In genomic region chr10:81300352-81300907, GRCm38 (mm10) we compare ENCODE assay signal across 12 mouse cellular contexts. TPM values are rescaled to one million over a fixed set of nuclear protein-coding genes. Genes with fewer than 3 reads are reported as not detected.
DNase-seq lines count a peak whose midpoint lies in the region; ATAC-seq and TF ChIP-seq lines count a peak whose summit lies in the region.
"Had no signal": no experiment of that assay in that cellular context is flagged by ENCODE, and none has a peak within 500 bp of the region (broad histone marks: within the 10 kb centered on the region; RNA-seq: fewer than 3 reads in every experiment).

No protein-coding gene starts in this region.

- DNase-seq in hindbrain, embryonic 10.5 days (ENCODE audit: low spot score), result no peak
- no peak for DNase-seq in liver, embryonic 13.5 days
- no peak for DNase-seq in thymus, postnatal 25 days
- no peak for DNase-seq in left cerebral cortex, postnatal 36 days (ENCODE audit: low spot score in 2 of 2)
- no peak for DNase-seq in left cerebral cortex, adult 18-20 months (ENCODE audit: low spot score in 2 of 2)
- DNase-seq: embryo, embryonic 11 days; heart, postnatal 36 days; right cerebral cortex, postnatal 4 days had no signal

- WGBS in hindbrain, embryonic 13.5 days, result 80% methylated on average over 9 of the region's 9 CpGs
- WGBS in hindbrain, embryonic 10.5 days, result 85% methylated on average over 9 of the region's 9 CpGs
- WGBS in bone marrow, adult 2 months, result 87% methylated on average over 9 of the region's 9 CpGs
- 66% methylated on average over 9 of the region's 9 CpGs for WGBS in intestine, postnatal 0 days
- 74% methylated on average over 9 of the region's 9 CpGs for WGBS in liver, embryonic 13.5 days (ENCODE audit: insufficient replicate concordance)

- H3K27ac ChIP-seq in hindbrain, embryonic 13.5 days, result peak overlapping the region; percentile 8; the same call in 1 of the 2 replicates
- H3K27ac ChIP-seq in hindbrain, embryonic 10.5 days, result no peak overlapping the region
- peak overlapping the region; percentile 93; the same call in 1 of the 2 replicates for H3K27ac ChIP-seq in bone marrow, adult 2 months (ENCODE audit: control insufficient read depth, insufficient read depth, low read depth, low read length, poor library complexity)
- peak overlapping the region; percentile 70 for H3K27ac ChIP-seq in intestine, postnatal 0 days (ENCODE audit: low read depth, low read length)
- peak overlapping the region; percentile 87 for H3K27ac ChIP-seq in liver, embryonic 13.5 days
- H3K27ac ChIP-seq: neural tube, embryonic 15.5 days had no signal

- H3K4me3 ChIP-seq in hindbrain, embryonic 13.5 days, result no peak overlapping the region
- no peak overlapping the region for H3K4me3 ChIP-seq in hindbrain, embryonic 10.5 days
- H3K4me3 ChIP-seq in bone marrow, adult 2 months (replicated peaks; ENCODE audit: control insufficient read depth, low read depth, low read length), result no peak overlapping the region
- no peak overlapping the region for H3K4me3 ChIP-seq in intestine, postnatal 0 days (ENCODE audit: low read depth, low read length)
- no peak overlapping the region for H3K4me3 ChIP-seq in liver, embryonic 13.5 days (replicated peaks)
- H3K4me3 ChIP-seq: neural tube, embryonic 15.5 days had no signal

- no peak overlapping the region for H3K4me2 ChIP-seq in hindbrain, embryonic 13.5 days
- peak overlapping the region; percentile 18 for H3K4me2 ChIP-seq in intestine, postnatal 0 days (replicated peaks; ENCODE audit: low read depth)
- H3K4me2 ChIP-seq in liver, embryonic 13.5 days, result peak overlapping the region; percentile 23
- H3K4me2 ChIP-seq: neural tube, embryonic 15.5 days had no signal

- no peak for TF ChIP-seq CTCF in bone marrow, adult 2 months (IDR thresholded peaks at IDR 0.05; ENCODE audit: control insufficient read depth, insufficient read depth, low read length)
- TF ChIP-seq CTCF in intestine, postnatal 0 days (IDR thresholded peaks at IDR 0.05; ENCODE audit: low read depth), result no peak

- H3K9me3 ChIP-seq in hindbrain, embryonic 13.5 days, result no peaks in the 10 kb centered on the region
- H3K9me3 ChIP-seq in hindbrain, embryonic 10.5 days, result no peaks in the 10 kb centered on the region
- H3K9me3 ChIP-seq in intestine, postnatal 0 days (ENCODE audit: control insufficient read depth), result no peaks in the 10 kb centered on the region
- H3K9me3 ChIP-seq in liver, embryonic 13.5 days (replicated peaks), result no peaks in the 10 kb centered on the region
- H3K9me3 ChIP-seq: neural tube, embryonic 15.5 days had no signal

- H3K9ac ChIP-seq in hindbrain, embryonic 13.5 days, result peak overlapping the region; percentile 43; the same call in 1 of the 2 replicates
- H3K9ac ChIP-seq in intestine, postnatal 0 days (ENCODE audit: low read depth, low read length), result 0 out of 2 replicates have a peak overlapping the region, but pooled peaks have one; percentile 1
- peak overlapping the region; percentile 30; the same call in 1 of the 2 replicates for H3K9ac ChIP-seq in liver, embryonic 13.5 days
- H3K9ac ChIP-seq: neural tube, embryonic 15.5 days had no signal

- intact Hi-C loops in left cerebral cortex, postnatal 36 days (cut with DNase I), result no loop called here

- no peaks in the 10 kb centered on the region for H3K27me3 ChIP-seq in hindbrain, embryonic 13.5 days
- no peaks in the 10 kb centered on the region for H3K27me3 ChIP-seq in hindbrain, embryonic 10.5 days (ENCODE audit: insufficient read depth, poor library complexity, severe bottlenecking)
- no peaks in the 10 kb centered on the region for H3K27me3 ChIP-seq in intestine, postnatal 0 days (replicated peaks; ENCODE audit: control insufficient read depth, insufficient read depth, low read length)
- H3K27me3 ChIP-seq in liver, embryonic 13.5 days, result no peaks in the 10 kb centered on the region
- H3K27me3 ChIP-seq: neural tube, embryonic 15.5 days had no signal

- no peak for ATAC-seq in hindbrain, embryonic 13.5 days (ENCODE audit: low FRiP score)
- peak; percentile 50 for ATAC-seq in intestine, postnatal 0 days
- peak; percentile 30 for ATAC-seq in liver, embryonic 13.5 days (ENCODE audit: low read depth)

- H3K4me1 ChIP-seq in hindbrain, embryonic 13.5 days (replicated peaks), result peaks cover 66% of the 10 kb centered on the region
- peaks cover 78% of the 10 kb centered on the region for H3K4me1 ChIP-seq in hindbrain, embryonic 10.5 days (replicated peaks)
- H3K4me1 ChIP-seq in bone marrow, adult 2 months (ENCODE audit: control insufficient read depth, insufficient read depth, low read length), result peaks cover 43% of the 10 kb centered on the region
- peaks cover 33% of the 10 kb centered on the region; the same call in 1 of the 2 replicates for H3K4me1 ChIP-seq in intestine, postnatal 0 days (replicated peaks; ENCODE audit: control insufficient read depth, insufficient read depth, low read length)
- peaks cover 99% of the 10 kb centered on the region for H3K4me1 ChIP-seq in liver, embryonic 13.5 days (replicated peaks)

- no peak for TF ChIP-seq POLR2A in bone marrow, adult 2 months (IDR thresholded peaks at IDR 0.05; ENCODE audit: borderline replicate concordance, control insufficient read depth, low read depth, low read length)

- H3K36me3 ChIP-seq in hindbrain, embryonic 13.5 days, result peaks cover 9% of the 10 kb centered on the region; the same call in 1 of the 2 replicates
- H3K36me3 ChIP-seq in hindbrain, embryonic 10.5 days, result peaks cover 36% of the 10 kb centered on the region
- H3K36me3 ChIP-seq in intestine, postnatal 0 days (ENCODE audit: control insufficient read depth, insufficient read depth), result 0 out of 2 replicates have a peak, but pooled peaks cover 4% of the 10 kb centered on the region
- H3K36me3 ChIP-seq in liver, embryonic 13.5 days, result peaks cover 5% of the 10 kb centered on the region; the same call in 1 of the 2 replicates
- H3K36me3 ChIP-seq: neural tube, embryonic 15.5 days had no signal

RNA-seq across cellular contexts. Expression of gene Pip5k1c, which starts 7.7 kb away (rescaled TPM):
- 97.2 and 102 TPM in 2 replicates for polyA plus RNA-seq in hindbrain, embryonic 13.5 days (2015; fragmentation: Nextera tagmentation; extraction: Ambion mirVana)
- polyA plus RNA-seq in hindbrain, embryonic 10.5 days (2016; fragmentation: Nextera tagmentation; extraction: Ambion mirVana), result 62.1 and 78.5 TPM in 2 replicates
- 31.2 and 62.2 TPM in 2 replicates for polyA plus RNA-seq in bone marrow, adult 2 months (2011; ENCODE audit: insufficient read depth, insufficient read length, low replicate concordance, missing spikeins)
- 27.2 and 27.6 TPM in 2 replicates for polyA plus RNA-seq in intestine, postnatal 0 days (2015; fragmentation: Nextera tagmentation; extraction: Ambion mirVana)
- 13.2 and 16.7 TPM in 2 replicates for polyA plus RNA-seq in liver, embryonic 13.5 days (2015; fragmentation: Nextera tagmentation; extraction: Ambion mirVana)
- total RNA-seq in left cerebral cortex, postnatal 36 days (2021), result 100 to 1,000 TPM; 419 to 450 TPM
- total RNA-seq in left cerebral cortex, adult 18-20 months (2021), result 100 to 1,000 TPM; 415 to 417 TPM

RNA-seq across cellular contexts. Expression of gene Tjp3, which starts 9.0 kb away (rescaled TPM):
- polyA plus RNA-seq in hindbrain, embryonic 13.5 days (2015; fragmentation: Nextera tagmentation; extraction: Ambion mirVana), result 4.5 and 5.2 TPM in 2 replicates
- 7.0 and 9.0 TPM in 2 replicates for polyA plus RNA-seq in hindbrain, embryonic 10.5 days (2016; fragmentation: Nextera tagmentation; extraction: Ambion mirVana)
- polyA plus RNA-seq in bone marrow, adult 2 months (2011; ENCODE audit: insufficient read depth, insufficient read length, low replicate concordance, missing spikeins), result 3.0 and 3.4 TPM in 2 replicates
- polyA plus RNA-seq in intestine, postnatal 0 days (2015; fragmentation: Nextera tagmentation; extraction: Ambion mirVana), result 43.2 and 43.4 TPM in 2 replicates
- 0.35 and 0.43 TPM in 2 replicates for polyA plus RNA-seq in liver, embryonic 13.5 days (2015; fragmentation: Nextera tagmentation; extraction: Ambion mirVana)
- total RNA-seq in left cerebral cortex, postnatal 36 days (2021), result under 1 TPM in 1 of 2 experiments, not detected in 1; 0.50 TPM
- under 1 TPM; 0.16 to 0.23 TPM for total RNA-seq in left cerebral cortex, adult 18-20 months (2021)

RNA-seq across cellular contexts. Expression of gene Cactin, which starts 20.5 kb away (rescaled TPM):
- 33.5 and 34.7 TPM in 2 replicates for polyA plus RNA-seq in hindbrain, embryonic 13.5 days (2015; fragmentation: Nextera tagmentation; extraction: Ambion mirVana)
- polyA plus RNA-seq in hindbrain, embryonic 10.5 days (2016; fragmentation: Nextera tagmentation; extraction: Ambion mirVana), result 53.2 and 58.8 TPM in 2 replicates
- polyA plus RNA-seq in bone marrow, adult 2 months (2011; ENCODE audit: insufficient read depth, insufficient read length, low replicate concordance, missing spikeins), result 24.0 and 36.6 TPM in 2 replicates
- polyA plus RNA-seq in intestine, postnatal 0 days (2015; fragmentation: Nextera tagmentation; extraction: Ambion mirVana), result 14.7 and 15.0 TPM in 2 replicates
- polyA plus RNA-seq in liver, embryonic 13.5 days (2015; fragmentation: Nextera tagmentation; extraction: Ambion mirVana), result 29.5 and 33.0 TPM in 2 replicates
- total RNA-seq in left cerebral cortex, postnatal 36 days (2021), result 10 to 100 TPM; 29.7 to 31.7 TPM
- 10 to 100 TPM; 30.5 to 34.6 TPM for total RNA-seq in left cerebral cortex, adult 18-20 months (2021)

RNA-seq across cellular contexts. Expression of gene Tbxa2r, which starts 28.1 kb away (rescaled TPM):
- polyA plus RNA-seq in hindbrain, embryonic 13.5 days (2015; fragmentation: Nextera tagmentation; extraction: Ambion mirVana), result 4.6 and 5.6 TPM in 2 replicates
- polyA plus RNA-seq in hindbrain, embryonic 10.5 days (2016; fragmentation: Nextera tagmentation; extraction: Ambion mirVana), result 3.3 and 3.6 TPM in 2 replicates
- polyA plus RNA-seq in bone marrow, adult 2 months (2011; ENCODE audit: insufficient read depth, insufficient read length, low replicate concordance, missing spikeins), result 3.3 and 7.9 TPM in 2 replicates
- 9.8 and 10.7 TPM in 2 replicates for polyA plus RNA-seq in intestine, postnatal 0 days (2015; fragmentation: Nextera tagmentation; extraction: Ambion mirVana)
- 5.2 and 5.3 TPM in 2 replicates for polyA plus RNA-seq in liver, embryonic 13.5 days (2015; fragmentation: Nextera tagmentation; extraction: Ambion mirVana)
- under 1 TPM; 0.45 to 0.99 TPM for total RNA-seq in left cerebral cortex, postnatal 36 days (2021)
- 1 to 10 TPM; 1.1 to 1.5 TPM for total RNA-seq in left cerebral cortex, adult 18-20 months (2021)

RNA-seq across cellular contexts. Expression of gene Apba3, which starts 33.7 kb away (rescaled TPM):
- polyA plus RNA-seq in hindbrain, embryonic 13.5 days (2015; fragmentation: Nextera tagmentation; extraction: Ambion mirVana), result 29.7 and 30.6 TPM in 2 replicates
- 46.2 and 54.6 TPM in 2 replicates for polyA plus RNA-seq in hindbrain, embryonic 10.5 days (2016; fragmentation: Nextera tagmentation; extraction: Ambion mirVana)
- polyA plus RNA-seq in bone marrow, adult 2 months (2011; ENCODE audit: insufficient read depth, insufficient read length, low replicate concordance, missing spikeins), result 14.6 and 32.8 TPM in 2 replicates
- polyA plus RNA-seq in intestine, postnatal 0 days (2015; fragmentation: Nextera tagmentation; extraction: Ambion mirVana), result 75.2 and 75.4 TPM in 2 replicates
- 24.5 and 26.7 TPM in 2 replicates for polyA plus RNA-seq in liver, embryonic 13.5 days (2015; fragmentation: Nextera tagmentation; extraction: Ambion mirVana)
- total RNA-seq in left cerebral cortex, postnatal 36 days (2021), result 10 to 100 TPM; 30.1 to 39.3 TPM
- total RNA-seq in left cerebral cortex, adult 18-20 months (2021), result 10 to 100 TPM; 36.7 to 42.7 TPM
